Comparison of ENCODE assay signal across 8 mouse cellular contexts in the genomic region with DNA sequence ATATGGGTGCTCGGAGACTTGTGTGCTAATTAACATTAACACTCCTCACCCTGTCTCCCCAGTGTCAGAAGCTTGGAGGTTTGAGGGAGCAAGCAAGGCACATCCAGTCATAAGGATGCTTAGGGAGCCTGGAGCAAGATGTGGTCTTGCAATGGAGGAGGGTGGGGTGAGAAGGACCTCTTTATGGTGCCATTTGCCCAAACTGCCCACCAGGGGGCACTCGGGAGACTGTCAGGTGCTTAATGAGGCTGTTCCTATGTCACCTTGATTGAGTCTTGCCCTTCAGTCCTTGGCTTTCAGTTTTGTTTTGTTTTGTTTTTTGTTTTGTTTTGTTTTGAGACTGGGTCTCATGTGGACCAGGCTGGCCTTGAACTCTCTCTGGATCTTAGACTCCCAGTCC.
DNase-seq lines count a peak whose midpoint lies in the region; ATAC-seq lines count a peak whose summit lies in the region.

No protein-coding gene starts in this region.

- no peak overlapping the region for H3K4me3 ChIP-seq in hindbrain, embryonic 11.5 days (ENCODE audit: low read depth, low read length)
- no peak overlapping the region for H3K4me3 ChIP-seq in hindbrain, embryonic 16.5 days (ENCODE audit: low read length)

- DNase-seq in hindbrain, embryonic 11.5 days (ENCODE audit: low spot score) = peak; percentile 71
- DNase-seq in 416B (ENCODE audit: low read depth) (peak; percentile 4), MEL-GATA-1-ER (ENCODE audit: extremely low read depth, low read depth) (peak; percentile 42)
- peak; percentile 61 to 77 for DNase-seq in cerebellum, postnatal 25 days
- peak; percentile 8 for DNase-seq in large intestine, adult 2 months (ENCODE audit: low read depth, low spot score)
- DNase-seq in skeletal muscle tissue, adult 2 months (ENCODE audit: low read depth, low spot score) = peak; percentile 30
- DNase-seq in left cerebral cortex, adult 8-10 months (ENCODE audit: low spot score in 2 of 2) = no peak

- H3K4me2 ChIP-seq in hindbrain, embryonic 11.5 days (replicated peaks; ENCODE audit: low read depth, low read length) = no peak overlapping the region
- H3K4me2 ChIP-seq in hindbrain, embryonic 16.5 days (ENCODE audit: low read length) = no peak overlapping the region

- H3K36me3 ChIP-seq in hindbrain, embryonic 11.5 days (ENCODE audit: control insufficient read depth, insufficient read depth, low read length) = no peaks in the 10 kb centered on the region
- no peaks in the 10 kb centered on the region for H3K36me3 ChIP-seq in hindbrain, embryonic 16.5 days (ENCODE audit: control insufficient read depth, insufficient read depth, low read length)

- no peaks in the 10 kb centered on the region for H3K4me1 ChIP-seq in hindbrain, embryonic 11.5 days (replicated peaks; ENCODE audit: control insufficient read depth, insufficient read depth, low read length)
- H3K4me1 ChIP-seq in hindbrain, embryonic 16.5 days (ENCODE audit: control insufficient read depth, insufficient read depth, low read depth, low read length) = no peaks in the 10 kb centered on the region

- H3K27me3 ChIP-seq in hindbrain, embryonic 11.5 days (ENCODE audit: control insufficient read depth, insufficient read depth, low read length) = no peaks in the 10 kb centered on the region
- H3K27me3 ChIP-seq in hindbrain, embryonic 16.5 days (replicated peaks; ENCODE audit: control insufficient read depth, insufficient read depth, low read length) = no peaks in the 10 kb centered on the region

- ATAC-seq in hindbrain, embryonic 11.5 days (ENCODE audit: low FRiP score) = no peak
- ATAC-seq in hindbrain, embryonic 16.5 days = no peak

- H3K27ac ChIP-seq in hindbrain, embryonic 11.5 days (ENCODE audit: low read depth, low read length) = no peak overlapping the region
- no peak overlapping the region for H3K27ac ChIP-seq in hindbrain, embryonic 16.5 days (ENCODE audit: low read depth, low read length)

- no peak overlapping the region for H3K9ac ChIP-seq in hindbrain, embryonic 11.5 days (ENCODE audit: low read depth, low read length)
- no peak overlapping the region for H3K9ac ChIP-seq in hindbrain, embryonic 16.5 days (ENCODE audit: low read depth, low read length)

- no peaks in the 10 kb centered on the region for H3K9me3 ChIP-seq in hindbrain, embryonic 11.5 days (ENCODE audit: control insufficient read depth, low read length)
- no peaks in the 10 kb centered on the region for H3K9me3 ChIP-seq in hindbrain, embryonic 16.5 days (ENCODE audit: control insufficient read depth, low read length)

- 51% methylated on average over 2 of the region's 2 CpGs for WGBS in hindbrain, embryonic 11.5 days
- WGBS in hindbrain, embryonic 16.5 days = 42% methylated on average over 2 of the region's 2 CpGs
- 41% methylated on average over 2 of the region's 2 CpGs for WGBS in large intestine, adult 2 months

Comparison
In these comparisons a context has a peak if more than half of its experiments do, and no peak if none do; other contexts are left out.
1. DNase-seq: peak in hindbrain, embryonic 11.5 days (single experiment), 416B (single experiment), MEL-GATA-1-ER (single experiment), cerebellum, postnatal 25 days (2 of 2), large intestine, adult 2 months (single experiment) and skeletal muscle tissue, adult 2 months (single experiment); none in left cerebral cortex, adult 8-10 months (0 of 2).